Mouse (Mus musculus) spleen, postnatal 14 days (tissue): ENCODE results near the gene Hoxa10.

ENCODE experiments used
- DNase-seq, 2 experiments: peaks; one replicate each; pipeline ENCODE4 v3.0.0; 2021 to 2022; ENCODE audit warnings: low spot score in 2 of 2

Hoxa10 gene

GRCm38 (mm10) chr6:52185222-52185621, 55.4 kb downstream of the Hoxa10 start:
- no peak for DNase-seq

- no peak for DNase-seq
These were observed 56.0 kb downstream of the Hoxa10 start for GRCm38 (mm10) chr6:52184668-52185067.

GRCm38 (mm10) chr6:52183311-52184080, 57.2 kb downstream of the Hoxa10 start:
- no peak for DNase-seq

- no peak for DNase-seq
These were observed 57.9 kb downstream of the Hoxa10 start for GRCm38 (mm10) chr6:52182793-52183192.

GRCm38 (mm10) chr6:52182030-52182429, 58.6 kb downstream of the Hoxa10 start:
- no peak for DNase-seq
